Mouse (Mus musculus): Measurements from ENCODE around the gene Ccn2. TPM values are rescaled to one million over a fixed set of nuclear protein-coding genes. Genes with fewer than 3 reads are reported as not detected.

The Ccn2 gene
- polyA plus RNA-seq (2014; fragmentation: Illumina TruSeq; extraction: RNeasy Lipid Tissue Mini Kit (QIAGEN cat#74804)) = 103 TPM

GRCm38 (mm10) chr10:24595250-24596002, at the start of gene Ccn2:
TSS of gene Ccn2 (plus strand) at chr10:24595442.

Other genes with a start within 250 kb of the Ccn2 start
- 26.1 TPM for gene Enpp1, start 116.7 kb downstream of the Ccn2 start, polyA plus RNA-seq (2014; fragmentation: Illumina TruSeq; extraction: RNeasy Lipid Tissue Mini Kit (QIAGEN cat#74804))
- 10.3 TPM for gene Enpp3, start 247.4 kb downstream of the Ccn2 start, polyA plus RNA-seq (2014; fragmentation: Illumina TruSeq; extraction: RNeasy Lipid Tissue Mini Kit (QIAGEN cat#74804))